Mouse (Mus musculus): Measurements from ENCODE around the gene 4930469K13Rik. TPM values are rescaled to one million over a fixed set of nuclear protein-coding genes. Genes with fewer than 3 reads are reported as not detected.

The 4930469K13Rik gene
- polyA plus RNA-seq, 1 experiment from 2014 or later = not detected

DNA sequence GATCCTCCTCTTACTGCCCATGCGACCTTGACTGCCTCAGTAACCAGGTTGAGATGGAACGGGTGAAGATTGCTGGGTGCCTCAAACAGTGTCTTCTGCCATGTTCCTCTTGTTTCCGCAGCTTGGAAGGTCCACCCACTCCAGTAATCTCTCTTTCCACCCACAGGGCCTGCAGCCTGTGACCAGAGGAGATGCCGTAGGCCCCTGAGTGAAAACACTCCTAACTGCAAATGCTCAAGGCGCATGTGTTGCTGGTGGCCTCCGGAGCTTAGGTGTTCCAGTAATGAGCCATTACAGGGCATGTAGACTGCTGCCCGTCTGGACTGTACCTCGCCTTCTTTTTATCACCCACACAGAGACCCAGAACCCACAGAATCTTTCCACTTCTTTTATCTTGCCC, 160.7 kb downstream of the 4930469K13Rik start:
- no peaks in the 10 kb centered on the region for H3K4me1 ChIP-seq (ENCODE audit: control insufficient read depth, insufficient read depth, low read length)
- H3K9me3 ChIP-seq (ENCODE audit: control insufficient read depth, low read length) = no peaks in the 10 kb centered on the region
- no peak overlapping the region for H3K4me3 ChIP-seq (ENCODE audit: low read length)
- H3K9ac ChIP-seq (ENCODE audit: low read depth, low read length) = no peak overlapping the region
- H3K27me3 ChIP-seq (ENCODE audit: control insufficient read depth, insufficient read depth, low read length) = no peaks in the 10 kb centered on the region
- no peak overlapping the region for H3K4me2 ChIP-seq (replicated peaks; ENCODE audit: low read depth, low read length)
- ATAC-seq (ENCODE audit: low FRiP score, low TSS enrichment) = no peak
- H3K36me3 ChIP-seq (ENCODE audit: control insufficient read depth, insufficient read depth, low read length) = no peaks in the 10 kb centered on the region
- H3K27ac ChIP-seq (ENCODE audit: low read depth, low read length) = no peak overlapping the region
- 69% methylated on average over 8 of the region's 8 CpGs for WGBS

DNA sequence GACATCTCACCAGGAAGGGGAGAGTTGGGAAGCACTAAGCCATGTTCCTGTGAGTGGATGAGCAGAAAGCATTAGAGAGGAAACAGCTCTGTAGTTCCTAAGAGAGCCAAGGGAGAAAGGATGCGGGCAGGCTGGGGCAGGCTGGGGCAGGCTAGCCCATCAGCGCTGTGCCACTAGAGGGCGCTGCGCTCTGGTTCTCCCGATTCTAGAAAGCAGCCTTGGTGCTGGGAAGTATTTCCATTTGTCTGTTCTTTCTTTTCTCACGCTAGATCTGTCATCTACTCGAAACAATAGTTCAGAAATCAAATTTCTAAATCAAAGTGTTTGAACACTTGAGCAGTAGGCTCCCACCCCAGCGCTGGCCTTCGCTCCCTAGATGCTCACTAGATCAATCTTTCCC, 164.1 kb downstream of the 4930469K13Rik start:
- Histone ChIP-seq H3K4me3 (ENCODE audit: low read length) (no peak overlapping the region), H3K4me1 (ENCODE audit: control insufficient read depth, insufficient read depth, low read length) (no peaks in the 10 kb centered on the region), H3K36me3 (ENCODE audit: control insufficient read depth, insufficient read depth, low read length) (no peaks in the 10 kb centered on the region), H3K9ac (ENCODE audit: low read depth, low read length) (no peak overlapping the region), H3K9me3 (ENCODE audit: control insufficient read depth, low read length) (no peaks in the 10 kb centered on the region), H3K27ac (ENCODE audit: low read depth, low read length) (no peak overlapping the region), H3K4me2 (replicated peaks; ENCODE audit: low read depth, low read length) (no peak overlapping the region), H3K27me3 (ENCODE audit: control insufficient read depth, insufficient read depth, low read length) (no peaks in the 10 kb centered on the region)
- 69% methylated on average over 9 of the region's 9 CpGs for WGBS
- no peak for ATAC-seq (ENCODE audit: low FRiP score, low TSS enrichment)

DNA sequence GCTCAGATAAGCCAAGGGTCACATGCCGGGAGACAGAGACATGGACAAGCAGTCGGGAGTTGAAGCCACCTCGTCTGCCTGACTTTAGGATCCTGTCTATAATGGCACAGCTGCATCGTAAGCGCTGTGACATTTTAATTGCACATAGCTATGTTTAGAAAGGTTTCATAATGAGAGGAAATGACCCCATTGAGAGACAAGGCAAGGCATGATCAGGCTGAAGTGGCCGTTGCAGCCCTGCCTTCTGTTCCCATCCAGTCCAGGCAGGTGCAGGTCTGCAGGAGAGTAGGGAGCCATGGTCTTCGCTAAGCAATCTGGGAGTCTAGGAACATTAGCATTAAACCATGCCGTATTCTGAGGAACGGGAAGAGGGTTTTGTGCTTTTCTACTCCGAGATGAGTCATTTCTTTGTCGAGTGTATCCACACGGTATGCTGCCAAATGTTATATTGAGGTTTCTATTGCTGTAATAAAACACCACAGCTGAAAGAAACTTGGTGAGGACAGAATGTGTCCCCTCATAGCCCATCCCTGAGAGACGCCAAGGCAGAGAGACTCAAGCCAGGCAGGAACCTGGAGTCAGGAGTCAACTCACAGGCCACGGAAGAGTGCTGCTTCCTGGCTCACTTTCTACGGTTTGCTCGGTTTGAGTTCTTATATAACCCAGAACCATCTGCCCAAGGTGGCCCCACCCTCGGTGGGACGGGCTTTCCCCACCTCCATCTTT, 165.8 kb downstream of the 4930469K13Rik start:
- ATAC-seq (ENCODE audit: low FRiP score, low TSS enrichment) = peak; percentile 62; the same call in 1 of the 2 replicates
- 32% methylated on average over 18 of the region's 18 CpGs for WGBS

DNA sequence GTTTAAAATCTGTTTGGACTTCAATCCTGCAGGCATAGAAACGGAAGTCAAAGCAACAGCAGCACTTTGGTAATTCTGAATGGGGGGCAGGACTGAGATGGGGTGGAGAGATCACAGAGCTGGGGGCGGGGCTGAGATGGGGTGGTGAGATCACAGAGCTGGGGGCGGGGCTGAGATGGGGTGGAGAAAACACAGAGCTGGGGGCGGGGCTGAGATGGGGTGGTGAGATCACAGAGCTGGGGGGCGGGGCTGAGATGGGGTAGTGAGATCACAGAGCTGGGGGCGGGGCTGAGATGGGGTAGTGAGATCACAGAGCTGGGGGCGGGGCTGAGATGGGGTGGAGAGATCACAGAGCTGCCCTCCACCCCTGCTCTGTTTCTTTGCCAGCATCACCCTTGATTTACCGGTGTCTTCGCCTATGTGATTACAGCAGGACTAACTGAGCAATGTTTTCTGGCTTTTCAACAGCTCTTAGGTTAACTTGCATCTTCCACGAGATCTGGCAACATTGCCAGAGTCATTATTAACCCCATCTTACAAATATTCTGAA, 166.4 kb downstream of the 4930469K13Rik start:
- H3K9me3 ChIP-seq (ENCODE audit: control insufficient read depth, low read length) = no peaks in the 10 kb centered on the region
- no peak overlapping the region for H3K9ac ChIP-seq (ENCODE audit: low read depth, low read length)
- peak overlapping the region; percentile 37; the same call in 1 of the 2 replicates for H3K27ac ChIP-seq (ENCODE audit: low read depth, low read length)
- no peak overlapping the region for H3K4me3 ChIP-seq (ENCODE audit: low read length)
- WGBS = 10% methylated on average over 10 of the region's 10 CpGs
- no peaks in the 10 kb centered on the region for H3K27me3 ChIP-seq (ENCODE audit: control insufficient read depth, insufficient read depth, low read length)
- H3K4me1 ChIP-seq (ENCODE audit: control insufficient read depth, insufficient read depth, low read length) = no peaks in the 10 kb centered on the region
- no peaks in the 10 kb centered on the region for H3K36me3 ChIP-seq (ENCODE audit: control insufficient read depth, insufficient read depth, low read length)
- peak overlapping the region; percentile 29; the same call in 1 of the 2 replicates for H3K4me2 ChIP-seq (replicated peaks; ENCODE audit: low read depth, low read length)
- ATAC-seq (ENCODE audit: low FRiP score, low TSS enrichment) = peak; percentile 41; the same call in 1 of the 2 replicates

More for the DNA sequence above, 165.8 kb downstream of the 4930469K13Rik start:
- Histone ChIP-seq H3K36me3 (ENCODE audit: control insufficient read depth, insufficient read depth, low read length) (no peaks in the 10 kb centered on the region), H3K9ac (ENCODE audit: low read depth, low read length) (no peak overlapping the region), H3K9me3 (ENCODE audit: control insufficient read depth, low read length) (no peaks in the 10 kb centered on the region), H3K27ac (ENCODE audit: low read depth, low read length) (peak overlapping the region; percentile 37; the same call in 1 of the 2 replicates), H3K27me3 (ENCODE audit: control insufficient read depth, insufficient read depth, low read length) (no peaks in the 10 kb centered on the region), H3K4me2 (replicated peaks; ENCODE audit: low read depth, low read length) (peak overlapping the region; percentile 29; the same call in 1 of the 2 replicates), H3K4me1 (ENCODE audit: control insufficient read depth, insufficient read depth, low read length) (no peaks in the 10 kb centered on the region), H3K4me3 (ENCODE audit: low read length) (no peak overlapping the region)

DNA sequence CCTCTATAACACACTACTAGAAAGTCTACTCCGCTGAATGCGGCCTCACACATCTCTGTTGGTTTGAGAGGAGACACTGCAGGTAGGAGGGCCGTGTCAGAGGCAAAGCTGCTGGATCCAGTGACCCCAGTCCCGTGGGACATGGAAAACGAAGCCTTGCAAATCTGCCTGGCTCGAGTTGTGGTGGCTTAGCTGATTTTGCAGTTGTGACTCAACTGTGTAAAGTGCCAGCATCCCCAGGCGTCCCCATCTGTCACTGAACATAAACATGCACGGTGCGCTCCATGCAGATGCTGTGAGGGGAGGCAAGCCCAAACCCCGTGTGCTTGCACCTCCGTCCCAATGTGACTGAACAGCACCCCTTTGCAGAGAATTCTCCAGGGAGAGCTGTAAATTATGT, 168.9 kb downstream of the 4930469K13Rik start:
- WGBS = 63% methylated on average over 11 of the region's 11 CpGs
- Histone ChIP-seq H3K27ac (ENCODE audit: low read depth, low read length) (no peak overlapping the region), H3K9ac (ENCODE audit: low read depth, low read length) (no peak overlapping the region), H3K36me3 (ENCODE audit: control insufficient read depth, insufficient read depth, low read length) (no peaks in the 10 kb centered on the region), H3K4me2 (replicated peaks; ENCODE audit: low read depth, low read length) (no peak overlapping the region), H3K27me3 (ENCODE audit: control insufficient read depth, insufficient read depth, low read length) (no peaks in the 10 kb centered on the region), H3K4me3 (ENCODE audit: low read length) (no peak overlapping the region), H3K4me1 (ENCODE audit: control insufficient read depth, insufficient read depth, low read length) (no peaks in the 10 kb centered on the region), H3K9me3 (ENCODE audit: control insufficient read depth, low read length) (no peaks in the 10 kb centered on the region)
- no peak for ATAC-seq (ENCODE audit: low FRiP score, low TSS enrichment)

DNA sequence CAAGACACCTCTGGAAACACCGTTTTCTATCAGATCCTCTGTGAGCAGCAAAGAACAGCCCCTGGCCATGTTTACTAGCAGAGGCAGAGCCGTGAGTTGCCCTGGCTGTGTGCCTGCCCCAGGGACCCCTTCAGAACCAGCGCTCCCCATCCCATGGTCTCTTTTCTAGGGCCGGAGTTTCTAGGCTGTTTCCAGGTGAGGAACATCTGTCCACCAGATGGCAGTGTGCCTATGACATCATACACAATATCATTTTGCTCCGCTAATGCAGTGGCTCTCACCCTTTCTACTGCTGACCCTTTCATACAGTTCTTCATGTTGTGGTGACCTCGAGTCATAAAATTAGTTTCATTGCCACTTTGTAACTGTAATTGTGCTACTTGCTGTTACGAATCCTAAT, 169.7 kb downstream of the 4930469K13Rik start:
- no peak for ATAC-seq (ENCODE audit: low FRiP score, low TSS enrichment)
- Histone ChIP-seq H3K36me3 (ENCODE audit: control insufficient read depth, insufficient read depth, low read length) (no peaks in the 10 kb centered on the region), H3K4me2 (replicated peaks; ENCODE audit: low read depth, low read length) (no peak overlapping the region), H3K4me3 (ENCODE audit: low read length) (no peak overlapping the region), H3K27ac (ENCODE audit: low read depth, low read length) (no peak overlapping the region), H3K9me3 (ENCODE audit: control insufficient read depth, low read length) (no peaks in the 10 kb centered on the region), H3K4me1 (ENCODE audit: control insufficient read depth, insufficient read depth, low read length) (no peaks in the 10 kb centered on the region), H3K9ac (ENCODE audit: low read depth, low read length) (no peak overlapping the region), H3K27me3 (ENCODE audit: control insufficient read depth, insufficient read depth, low read length) (no peaks in the 10 kb centered on the region)
- 20% methylated on average over 7 of the region's 7 CpGs for WGBS

DNA sequence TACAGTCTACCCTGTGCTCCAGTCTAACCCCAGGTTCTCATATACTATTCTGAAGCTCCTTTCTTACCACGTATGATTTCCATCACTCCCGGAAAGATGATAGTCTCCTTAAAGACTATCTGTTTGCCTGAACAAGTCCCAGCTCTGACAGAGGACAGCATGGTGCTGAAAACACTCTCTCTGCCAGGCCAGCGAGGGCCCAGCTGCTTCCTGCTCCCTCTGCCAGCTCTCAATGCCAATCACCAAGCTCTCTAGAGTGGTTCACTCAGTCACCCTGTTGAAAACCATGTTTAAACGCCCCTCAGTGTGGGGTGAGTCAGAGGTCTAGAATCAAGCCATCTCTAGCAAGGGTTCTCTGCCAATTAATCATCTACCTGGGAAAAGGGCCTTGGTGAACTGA, 170.5 kb downstream of the 4930469K13Rik start:
- Histone ChIP-seq H3K4me3 (ENCODE audit: low read length) (no peak overlapping the region), H3K9me3 (ENCODE audit: control insufficient read depth, low read length) (no peaks in the 10 kb centered on the region), H3K36me3 (ENCODE audit: control insufficient read depth, insufficient read depth, low read length) (no peaks in the 10 kb centered on the region), H3K27ac (ENCODE audit: low read depth, low read length) (no peak overlapping the region), H3K9ac (ENCODE audit: low read depth, low read length) (no peak overlapping the region), H3K27me3 (ENCODE audit: control insufficient read depth, insufficient read depth, low read length) (no peaks in the 10 kb centered on the region), H3K4me2 (replicated peaks; ENCODE audit: low read depth, low read length) (no peak overlapping the region), H3K4me1 (ENCODE audit: control insufficient read depth, insufficient read depth, low read length) (no peaks in the 10 kb centered on the region)
- ATAC-seq (ENCODE audit: low FRiP score, low TSS enrichment) = no peak
- WGBS = 77% methylated on average over 4 of the region's 4 CpGs

DNA sequence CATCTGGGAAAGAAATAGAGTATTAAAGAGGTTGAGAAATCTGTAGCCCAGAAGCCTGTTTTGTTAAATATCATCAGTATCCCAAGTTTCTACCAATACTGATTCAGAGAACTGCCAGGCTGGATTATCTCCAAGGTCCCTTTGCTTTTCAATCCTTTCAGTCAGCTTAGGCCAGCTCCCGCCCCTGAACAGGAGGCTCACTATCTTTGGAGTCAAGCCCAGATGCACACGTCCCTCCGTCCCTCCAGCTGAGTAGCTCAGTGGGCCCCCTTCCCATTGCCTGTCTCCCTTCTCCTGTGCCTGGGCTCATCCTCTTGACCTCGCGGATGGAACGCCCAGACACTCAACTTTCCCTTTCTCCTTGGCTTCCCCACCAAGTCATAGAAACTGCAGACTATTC, 171.0 kb downstream of the 4930469K13Rik start:
- no peak for ATAC-seq (ENCODE audit: low FRiP score, low TSS enrichment)
- 0 out of 2 replicates have a peak, but pooled peaks cover 2% of the 10 kb centered on the region for H3K9me3 ChIP-seq (ENCODE audit: control insufficient read depth, low read length)
- H3K27me3 ChIP-seq (ENCODE audit: control insufficient read depth, insufficient read depth, low read length) = no peaks in the 10 kb centered on the region
- no peak overlapping the region for H3K4me2 ChIP-seq (replicated peaks; ENCODE audit: low read depth, low read length)
- no peaks in the 10 kb centered on the region for H3K4me1 ChIP-seq (ENCODE audit: control insufficient read depth, insufficient read depth, low read length)
- H3K9ac ChIP-seq (ENCODE audit: low read depth, low read length) = no peak overlapping the region
- H3K4me3 ChIP-seq (ENCODE audit: low read length) = no peak overlapping the region
- WGBS = 67% methylated on average over 6 of the region's 6 CpGs
- H3K27ac ChIP-seq (ENCODE audit: low read depth, low read length) = no peak overlapping the region
- no peaks in the 10 kb centered on the region for H3K36me3 ChIP-seq (ENCODE audit: control insufficient read depth, insufficient read depth, low read length)

DNA sequence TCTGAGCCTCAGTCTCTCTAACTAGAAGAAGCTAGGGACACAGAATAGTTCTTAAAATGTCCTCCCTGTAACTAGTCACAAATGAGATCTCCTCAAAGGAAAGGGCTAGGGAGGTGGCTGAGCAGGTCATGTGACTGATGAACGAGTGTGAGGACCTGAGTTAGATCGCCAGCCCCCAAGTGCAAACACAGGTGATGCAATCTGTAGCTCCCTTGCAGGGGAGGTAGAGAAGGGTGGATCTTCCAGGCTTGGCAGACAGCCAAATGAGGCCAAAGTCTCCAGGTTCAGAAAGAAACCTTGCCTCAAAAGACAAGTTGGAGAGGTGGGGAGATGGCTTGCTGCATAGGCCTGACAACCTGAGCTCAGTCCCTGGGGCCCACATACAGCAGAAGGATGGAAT, 171.8 kb downstream of the 4930469K13Rik start:
- Histone ChIP-seq H3K4me1 (ENCODE audit: control insufficient read depth, insufficient read depth, low read length) (peaks cover 7% of the 10 kb centered on the region), H3K27ac (ENCODE audit: low read depth, low read length) (no peak overlapping the region), H3K4me2 (replicated peaks; ENCODE audit: low read depth, low read length) (no peak overlapping the region), H3K36me3 (ENCODE audit: control insufficient read depth, insufficient read depth, low read length) (no peaks in the 10 kb centered on the region), H3K9me3 (ENCODE audit: control insufficient read depth, low read length) (0 out of 2 replicates have a peak, but pooled peaks cover 2% of the 10 kb centered on the region), H3K4me3 (ENCODE audit: low read length) (no peak overlapping the region), H3K9ac (ENCODE audit: low read depth, low read length) (no peak overlapping the region), H3K27me3 (ENCODE audit: control insufficient read depth, insufficient read depth, low read length) (no peaks in the 10 kb centered on the region)
- no peak for ATAC-seq (ENCODE audit: low FRiP score, low TSS enrichment)
- 53% methylated on average over 2 of the region's 2 CpGs for WGBS
